Mouse (Mus musculus) testis, adult 2 months (tissue): ENCODE results near the gene Kirrel3. TPM values are rescaled to one million over a fixed set of nuclear protein-coding genes. Genes with fewer than 3 reads are reported as not detected.
A peak's percentile ranks its signal among the peaks of the same experiment; 100 is the strongest.

ENCODE experiments used
- H3K27ac ChIP-seq: fragments of 200-500 bp; 2 replicates; pipeline ENCODE4 v1.5.1; 2012; ENCODE audit warnings: low read depth, low read length; ENCODE audit not compliant: control insufficient read depth, insufficient read depth
- H3K27me3 ChIP-seq: fragments of 200-500 bp; 2 replicates; pipeline ENCODE4 v1.6.1; 2012; ENCODE audit warnings: mild to moderate bottlenecking, low read length, moderate library complexity; ENCODE audit not compliant: control insufficient read depth, insufficient read depth
- H3K36me3 ChIP-seq: fragments of 200-500 bp; 2 replicates; pipeline ENCODE4 v1.6.1; 2012; ENCODE audit warnings: mild to moderate bottlenecking, low read length; ENCODE audit not compliant: control insufficient read depth, insufficient read depth
- H3K4me1 ChIP-seq: fragments of 200-500 bp; 2 replicates; pipeline ENCODE4 v1.6.1; 2012; ENCODE audit warnings: low read length; ENCODE audit not compliant: control insufficient read depth, insufficient read depth
- H3K4me3 ChIP-seq: fragments of 200-500 bp; 2 replicates; pipeline ENCODE4 v1.5.1; 2012; ENCODE audit warnings: low read depth, mild to moderate bottlenecking, low read length, moderate library complexity, mixed read lengths; ENCODE audit not compliant: control insufficient read depth
- CTCF ChIP-seq: fragments of 200-500 bp; IDR thresholded peaks from 2 replicates; pipeline ENCODE4 v1.5.1; 2012; ENCODE audit warnings: low read depth, mild to moderate bottlenecking, inconsistent platforms, low read length, moderate library complexity; ENCODE audit not compliant: control insufficient read depth, insufficient read depth, insufficient replicate concordance
- POLR2A ChIP-seq: fragments of 200-500 bp; IDR thresholded peaks from 2 replicates; pipeline ENCODE4 v1.6.1; 2012; ENCODE audit warnings: low read depth, mild to moderate bottlenecking, inconsistent platforms, low read length, moderate library complexity; ENCODE audit not compliant: control insufficient read depth
- polyA plus RNA-seq: library from polyadenylated mRNA; depleted of rRNA; stranded (reverse); fragments of >200 nt; gene quantifications from 2 replicates; pipeline ENCODE4 v1.2.3, GENCODE M21; 2012

Kirrel3 gene
- polyA plus RNA-seq, 1 experiment: 0.10 TPM

DNA sequence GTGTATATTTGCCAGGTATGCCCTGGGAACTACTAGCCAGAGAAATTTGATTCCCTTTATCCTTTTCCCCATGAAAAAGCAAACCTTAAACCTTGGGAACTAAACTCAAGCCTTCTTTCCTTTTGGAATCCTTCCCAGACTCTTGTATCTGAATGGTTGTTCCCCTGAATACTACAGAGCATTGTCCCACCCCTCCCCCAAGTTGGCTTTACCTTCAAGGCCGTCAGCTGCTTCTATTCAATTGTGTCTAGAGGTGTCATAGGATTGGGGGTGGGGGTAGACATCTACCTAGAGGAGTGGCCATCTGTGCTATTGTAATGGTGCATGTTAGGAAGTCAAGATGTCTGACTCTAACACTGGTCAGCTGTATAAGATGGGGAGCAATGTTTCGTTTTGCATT lies 351.1 kb downstream of the Kirrel3 start:
- Histone ChIP-seq H3K27ac (no peak overlapping the region), H3K4me3 (no peak overlapping the region), H3K27me3 (no peaks in the 10 kb centered on the region), H3K36me3 (no peaks in the 10 kb centered on the region), H3K4me1 (no peaks in the 10 kb centered on the region)
- TF ChIP-seq CTCF (no peak), POLR2A (no peak)

GRCm38 (mm10) chr9:34837700-34838462 lies 352.2 kb downstream of the Kirrel3 start:
- H3K4me3 ChIP-seq: no peak overlapping the region
- no peaks in the 10 kb centered on the region for H3K4me1 ChIP-seq
- no peak overlapping the region for H3K27ac ChIP-seq
- H3K36me3 ChIP-seq: no peaks in the 10 kb centered on the region
- TF ChIP-seq CTCF (no peak), POLR2A (no peak)
- H3K27me3 ChIP-seq: no peaks in the 10 kb centered on the region

GRCm38 (mm10) chr9:34843275-34843965 lies 357.7 kb downstream of the Kirrel3 start:
- Histone ChIP-seq H3K4me1 (no peaks in the 10 kb centered on the region), H3K27me3 (no peaks in the 10 kb centered on the region), H3K27ac (no peak overlapping the region), H3K36me3 (no peaks in the 10 kb centered on the region), H3K4me3 (no peak overlapping the region)
- TF ChIP-seq CTCF (no peak), POLR2A (no peak)

- no peaks in the 10 kb centered on the region for H3K27me3 ChIP-seq
- TF ChIP-seq POLR2A (no peak), CTCF (no peak)
- H3K36me3 ChIP-seq: no peaks in the 10 kb centered on the region
- H3K27ac ChIP-seq: no peak overlapping the region
- H3K4me1 ChIP-seq: no peaks in the 10 kb centered on the region
- H3K4me3 ChIP-seq: no peak overlapping the region
Measured at GRCm38 (mm10) chr9:34846440-34846839, 360.7 kb downstream of the Kirrel3 start.

DNA sequence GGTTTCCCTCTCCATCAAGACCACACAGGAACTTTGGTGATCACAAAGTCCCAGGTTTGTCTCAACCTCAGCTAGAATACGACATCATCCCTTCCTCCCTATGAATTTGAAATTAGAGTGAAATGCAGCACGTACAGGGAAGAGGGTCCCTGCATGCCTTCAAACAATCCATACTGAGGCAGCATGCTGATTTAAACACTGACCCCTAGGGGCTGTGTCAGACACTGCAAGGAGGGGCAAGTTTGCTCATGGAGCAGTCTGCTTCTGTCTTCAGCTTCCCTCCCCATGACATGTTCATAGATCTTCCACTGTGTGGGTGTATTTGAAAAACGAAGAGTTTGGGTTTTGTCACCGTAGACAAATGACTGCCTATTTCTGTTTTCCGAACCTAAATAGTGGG lies 362.0 kb downstream of the Kirrel3 start:
- H3K27me3 ChIP-seq: no peaks in the 10 kb centered on the region
- TF ChIP-seq CTCF: peak; percentile 51; the same call in 1 of the 2 replicates
- TF ChIP-seq POLR2A: no peak
- no peaks in the 10 kb centered on the region for H3K36me3 ChIP-seq
- no peaks in the 10 kb centered on the region for H3K4me1 ChIP-seq
- no peak overlapping the region for H3K27ac ChIP-seq
- H3K4me3 ChIP-seq: no peak overlapping the region

DNA sequence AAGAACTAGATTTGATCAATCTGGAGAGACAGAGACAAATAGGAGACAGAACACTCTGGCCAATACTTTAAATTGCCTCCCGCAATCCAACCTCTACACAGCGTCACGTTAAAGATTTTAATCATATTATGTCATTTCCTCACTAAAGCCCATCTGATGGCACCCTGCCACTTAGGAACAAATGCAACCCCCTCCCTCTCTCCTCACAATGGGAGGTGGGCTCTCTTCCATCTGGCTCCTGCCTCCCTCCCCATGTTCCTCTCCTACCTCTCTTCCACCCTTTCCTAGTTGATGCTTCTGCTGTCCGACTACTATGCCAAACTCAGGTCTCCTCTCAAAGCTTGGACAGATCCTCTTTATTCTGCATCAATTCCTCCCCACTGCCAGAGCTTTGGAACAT lies 365.4 kb downstream of the Kirrel3 start:
- H3K36me3 ChIP-seq: no peaks in the 10 kb centered on the region
- no peaks in the 10 kb centered on the region for H3K27me3 ChIP-seq
- H3K4me3 ChIP-seq: no peak overlapping the region
- no peaks in the 10 kb centered on the region for H3K4me1 ChIP-seq
- no peak for TF ChIP-seq CTCF
- TF ChIP-seq POLR2A: no peak
- no peak overlapping the region for H3K27ac ChIP-seq

DNA sequence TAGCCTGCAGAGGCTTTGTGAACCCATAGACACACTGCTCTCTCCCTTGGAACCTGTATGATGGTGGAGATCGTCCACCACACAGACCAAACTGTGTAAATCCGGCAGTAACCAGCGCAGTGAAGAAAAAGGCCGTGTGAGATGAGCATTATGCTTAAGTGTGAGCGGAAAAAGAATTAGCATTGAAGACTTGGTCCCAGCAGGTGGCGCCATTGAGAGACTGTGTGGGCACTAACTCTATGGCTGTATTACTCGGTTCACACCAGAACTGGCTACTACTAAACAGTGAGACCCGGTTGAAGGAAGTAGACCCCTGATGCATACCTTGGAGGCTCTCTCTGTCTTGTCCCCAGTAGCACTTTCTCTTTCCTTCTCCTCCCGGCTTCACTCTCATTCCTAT lies 371.9 kb downstream of the Kirrel3 start:
- no peak for TF ChIP-seq CTCF
- no peak for TF ChIP-seq POLR2A
- no peaks in the 10 kb centered on the region for H3K4me1 ChIP-seq
- no peak overlapping the region for H3K4me3 ChIP-seq
- H3K36me3 ChIP-seq: no peaks in the 10 kb centered on the region
- H3K27ac ChIP-seq: no peak overlapping the region
- H3K27me3 ChIP-seq: no peaks in the 10 kb centered on the region
